Mouse (Mus musculus): ENCODE measurements around the gene Smcr8.

DNA sequence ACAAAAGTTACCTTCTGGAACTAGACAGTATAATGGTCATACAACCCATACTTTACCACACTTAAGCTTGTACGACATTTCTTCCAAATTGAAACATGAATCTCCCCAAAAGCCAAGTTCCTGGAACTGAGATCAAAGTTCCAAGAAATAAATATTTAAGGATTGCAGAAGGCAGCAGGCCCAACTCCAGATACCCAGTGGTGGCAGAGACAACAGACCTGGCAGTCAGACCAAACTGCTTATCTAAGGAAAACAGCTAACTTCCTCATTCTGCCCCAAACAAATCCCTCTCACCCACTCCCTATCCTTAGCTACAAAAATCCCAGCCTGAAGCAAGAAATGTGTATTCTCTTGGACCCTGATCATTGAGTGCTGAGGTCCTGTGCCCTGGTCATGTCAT lies 2.5 kb upstream of the Smcr8 start:
- no peak for TF ChIP-seq POLR2A (IDR thresholded peaks at IDR 0.05; ENCODE audit: insufficient read length, low read depth)
- TF ChIP-seq TCF3 (IDR thresholded peaks at IDR 0.05; ENCODE audit: insufficient read length, low read depth): no peak
